Mouse (Mus musculus) testis, adult 2 months (tissue): ENCODE data around the gene Erp29.

Experiments
- CTCF ChIP-seq: fragments of 200-500 bp; IDR thresholded peaks from 2 replicates; pipeline ENCODE4 v1.5.1; 2012; ENCODE audit warnings: low read depth, mild to moderate bottlenecking, inconsistent platforms, low read length, moderate library complexity; ENCODE audit not compliant: control insufficient read depth, insufficient read depth, insufficient replicate concordance
- POLR2A ChIP-seq: fragments of 200-500 bp; IDR thresholded peaks from 2 replicates; pipeline ENCODE4 v1.6.1; 2012; ENCODE audit warnings: low read depth, mild to moderate bottlenecking, inconsistent platforms, low read length, moderate library complexity; ENCODE audit not compliant: control insufficient read depth

- no peak for TF ChIP-seq CTCF
- TF ChIP-seq POLR2A: no peak
Measured at GRCm38 (mm10) chr5:121474610-121475009, 22.3 kb upstream of the Erp29 start.
